Mouse (Mus musculus): ENCODE measurements around the gene Blcap.

DNA sequence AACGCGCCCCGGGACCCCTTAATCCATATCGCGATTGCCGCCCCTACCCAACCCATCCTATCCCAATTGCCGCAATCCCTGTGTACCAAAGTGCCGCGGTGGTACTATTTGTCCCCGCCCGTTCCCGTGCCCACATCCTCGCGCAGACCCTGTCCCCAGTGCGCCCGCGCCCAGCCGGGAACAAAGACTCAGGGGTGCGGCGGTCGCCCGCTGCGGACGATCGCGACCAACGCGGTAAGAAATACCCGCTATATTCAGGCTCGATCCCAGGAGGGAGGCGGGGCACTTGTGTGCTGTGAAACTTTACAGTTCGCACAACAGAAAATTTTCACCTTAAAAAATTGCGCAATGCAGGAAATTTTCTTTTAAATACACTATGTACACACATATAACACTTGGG, 10.8 kb downstream of the Blcap start:
- TF ChIP-seq CTCF (IDR thresholded peaks at IDR 0.05; ENCODE audit: borderline replicate concordance, insufficient read depth, low read length), result no peak
- TF ChIP-seq POLR2A (IDR thresholded peaks at IDR 0.05; ENCODE audit: low read depth, low read length), result no peak

All from embryonic fibroblast, embryonic 13.5 days (primary cell).